Comparison of ENCODE assay signal across 8 mouse cellular contexts in the genomic region with DNA sequence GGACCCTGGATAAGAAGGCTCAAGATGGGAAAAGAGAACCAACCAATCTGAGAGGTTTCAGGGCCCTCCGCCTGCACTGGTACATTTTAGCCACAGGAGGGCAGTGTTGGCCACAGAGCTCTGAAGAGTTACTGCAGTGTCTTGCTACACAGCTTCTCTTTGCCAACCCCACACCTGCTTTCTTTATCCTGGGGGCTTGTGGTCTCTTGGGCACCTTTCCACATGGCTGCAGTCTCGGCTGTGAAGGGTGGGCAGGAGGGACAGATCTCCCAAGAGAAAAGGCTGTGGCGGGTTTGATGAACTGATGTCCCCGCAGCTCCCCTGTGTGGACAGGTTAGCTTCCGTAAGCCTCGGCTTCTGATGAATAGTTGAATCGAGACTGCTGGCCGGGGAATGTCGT. TPM values are rescaled to one million over a fixed set of nuclear protein-coding genes. Genes with fewer than 3 reads are reported as not detected.
A peak's percentile ranks its signal among the peaks of the same experiment; 100 is the strongest.
DNase-seq lines count a peak whose midpoint lies in the region; ATAC-seq and TF ChIP-seq lines count a peak whose summit lies in the region.

No protein-coding gene starts in this region.

- no peaks in the 10 kb centered on the region for H3K36me3 ChIP-seq in heart, embryonic 13.5 days
- H3K36me3 ChIP-seq in kidney, postnatal 0 days (ENCODE audit: insufficient read depth, low read length) = no peaks in the 10 kb centered on the region
- H3K36me3 ChIP-seq in liver, embryonic 11.5 days (ENCODE audit: control insufficient read depth, insufficient read depth, low read length) = no peaks in the 10 kb centered on the region
- H3K36me3 ChIP-seq in stomach, postnatal 0 days (ENCODE audit: control insufficient read depth, insufficient read depth, low read length) = no peaks in the 10 kb centered on the region

- peak; percentile 99 for TF ChIP-seq CTCF in kidney, postnatal 0 days (IDR thresholded peaks at IDR 0.05; ENCODE audit: low read depth)
- TF ChIP-seq CTCF in stomach, postnatal 0 days (IDR thresholded peaks at IDR 0.05; ENCODE audit: low read depth) = peak; percentile 98

- H3K9me3 ChIP-seq in heart, embryonic 13.5 days = no peaks in the 10 kb centered on the region
- H3K9me3 ChIP-seq in kidney, postnatal 0 days (replicated peaks; ENCODE audit: low read length) = no peaks in the 10 kb centered on the region
- no peaks in the 10 kb centered on the region for H3K9me3 ChIP-seq in liver, embryonic 11.5 days (ENCODE audit: control insufficient read depth, low read length)
- H3K9me3 ChIP-seq in stomach, postnatal 0 days (ENCODE audit: control insufficient read depth, low read length) = no peaks in the 10 kb centered on the region

- no peak overlapping the region; the same call in 1 of the 2 replicates for H3K9ac ChIP-seq in heart, embryonic 13.5 days
- no peak overlapping the region for H3K9ac ChIP-seq in kidney, postnatal 0 days (ENCODE audit: low read depth, low read length)
- H3K9ac ChIP-seq in liver, embryonic 11.5 days (ENCODE audit: low read depth, low read length) = no peak overlapping the region
- no peak overlapping the region for H3K9ac ChIP-seq in stomach, postnatal 0 days (ENCODE audit: low read length)

- H3K4me1 ChIP-seq in heart, embryonic 13.5 days = peaks cover 3% of the 10 kb centered on the region
- peaks cover 8% of the 10 kb centered on the region; the same call in 1 of the 2 replicates for H3K4me1 ChIP-seq in kidney, postnatal 0 days (replicated peaks; ENCODE audit: insufficient read depth, low read length)
- H3K4me1 ChIP-seq in liver, embryonic 11.5 days (replicated peaks; ENCODE audit: control insufficient read depth, insufficient read depth, low read length) = no peaks in the 10 kb centered on the region
- no peaks in the 10 kb centered on the region for H3K4me1 ChIP-seq in stomach, postnatal 0 days (replicated peaks; ENCODE audit: control insufficient read depth, insufficient read depth)

- TF ChIP-seq EP300 in stomach, postnatal 0 days (optimal IDR thresholded peaks at IDR 0.05) = no peak

- no peak overlapping the region for H3K27ac ChIP-seq in heart, embryonic 13.5 days (replicated peaks)
- H3K27ac ChIP-seq in kidney, postnatal 0 days = no peak overlapping the region
- H3K27ac ChIP-seq in liver, embryonic 11.5 days (ENCODE audit: low read depth, low read length) = no peak overlapping the region
- no peak overlapping the region for H3K27ac ChIP-seq in stomach, postnatal 0 days (replicated peaks)

- H3K4me3 ChIP-seq in heart, embryonic 13.5 days = no peak overlapping the region
- 0 out of 2 replicates have a peak overlapping the region, but pooled peaks have one; percentile 5 for H3K4me3 ChIP-seq in kidney, postnatal 0 days (replicated peaks; ENCODE audit: low read depth, low read length)
- 0 out of 2 replicates have a peak overlapping the region, but pooled peaks have one; percentile 5 for H3K4me3 ChIP-seq in liver, embryonic 11.5 days (ENCODE audit: low read depth, low read length)
- H3K4me3 ChIP-seq in stomach, postnatal 0 days (ENCODE audit: low read depth, low read length) = no peak overlapping the region

- peaks cover 10% of the 10 kb centered on the region for H3K27me3 ChIP-seq in heart, embryonic 13.5 days (replicated peaks)
- H3K27me3 ChIP-seq in kidney, postnatal 0 days (ENCODE audit: insufficient read depth, low read length) = no peaks in the 10 kb centered on the region
- no peaks in the 10 kb centered on the region for H3K27me3 ChIP-seq in liver, embryonic 11.5 days (replicated peaks; ENCODE audit: control insufficient read depth, insufficient read depth, low read length)
- no peaks in the 10 kb centered on the region for H3K27me3 ChIP-seq in stomach, postnatal 0 days (ENCODE audit: control insufficient read depth, insufficient read depth, low read length)

- ATAC-seq in erythroid progenitor cell, adult 5-6 weeks (replicated peaks; ENCODE audit: low FRiP score, poor library complexity, severe bottlenecking) = peak; percentile 81
- no peak for ATAC-seq in heart, embryonic 13.5 days (ENCODE audit: extremely low read depth, insufficient number of reproducible peaks, low FRiP score, low TSS enrichment)
- ATAC-seq in kidney, postnatal 0 days (replicated peaks; ENCODE audit: low FRiP score, low read depth) = peak; percentile 34; the same call in 1 of the 2 replicates
- ATAC-seq in liver, embryonic 11.5 days (replicated peaks; ENCODE audit: low FRiP score) = peak; percentile 56; the same call in 1 of the 2 replicates
- peak; percentile 58 for ATAC-seq in stomach, postnatal 0 days (ENCODE audit: low FRiP score, low TSS enrichment)

- H3K4me2 ChIP-seq in heart, embryonic 13.5 days = peak overlapping the region; percentile 50
- peak overlapping the region; percentile 43 for H3K4me2 ChIP-seq in kidney, postnatal 0 days (ENCODE audit: low read length)
- H3K4me2 ChIP-seq in liver, embryonic 11.5 days = no peak overlapping the region
- H3K4me2 ChIP-seq in stomach, postnatal 0 days (replicated peaks; ENCODE audit: low read depth) = peak overlapping the region; percentile 49

- 30% methylated on average over 9 of the region's 9 CpGs for WGBS in heart, embryonic 13.5 days
- 13% methylated on average over 9 of the region's 9 CpGs for WGBS in kidney, postnatal 0 days
- WGBS in liver, embryonic 11.5 days = 34% methylated on average over 9 of the region's 9 CpGs
- WGBS in stomach, postnatal 0 days = 12% methylated on average over 9 of the region's 9 CpGs

- peak; percentile 85 for DNase-seq in CD4-positive, CD25-positive, alpha-beta regulatory T cell, adult 2 months (ENCODE audit: low read depth, low spot score)
- DNase-seq in brain, adult 2 months (ENCODE audit: low read depth, low spot score) = peak; percentile 88
- peak; percentile 85 for DNase-seq in kidney, postnatal 0 days (ENCODE audit: low spot score)
- peak; percentile 73 for DNase-seq in liver, embryonic 11.5 days (ENCODE audit: low spot score)
- peak; percentile 90 for DNase-seq in neural tube, embryonic 10.5 days (ENCODE audit: extremely low spot score, low spot score)
- DNase-seq in stomach, postnatal 0 days (ENCODE audit: low spot score) = peak; percentile 83

RNA-seq across cellular contexts. Expression of a gene that starts 10.1 kb away (rescaled TPM):
- total RNA-seq in erythroid progenitor cell, adult 5-6 weeks (2015; ENCODE audit: low replicate concordance) = not detected in 2 replicates
- not detected in 2 replicates for total RNA-seq in erythroid progenitor cell, adult 5-6 weeks (2017; ENCODE audit: low replicate concordance)
- 0.14 TPM in 1 of 2 replicates, not detected in the other for polyA plus RNA-seq in heart, embryonic 13.5 days (2015; fragmentation: Nextera tagmentation; extraction: Ambion mirVana)
- polyA plus RNA-seq in kidney, postnatal 0 days (2015; fragmentation: Nextera tagmentation; extraction: Ambion mirVana) = not detected in 2 replicates
- 0.07 TPM in 1 of 2 replicates, not detected in the other for polyA plus RNA-seq in liver, embryonic 11.5 days (2014; fragmentation: Nextera tagmentation; extraction: Ambion mirVana)
- polyA plus RNA-seq in stomach, postnatal 0 days (2015; fragmentation: Nextera tagmentation; extraction: Ambion mirVana) = 0.11 TPM in 2 replicates

RNA-seq across cellular contexts. Expression of a gene that starts 18.9 kb away (rescaled TPM):
- total RNA-seq in erythroid progenitor cell, adult 5-6 weeks (2015; ENCODE audit: low replicate concordance) = 29.9 and 45.7 TPM in 2 replicates
- 21.7 and 30.0 TPM in 2 replicates for total RNA-seq in erythroid progenitor cell, adult 5-6 weeks (2017; ENCODE audit: low replicate concordance)
- 74.7 and 76.3 TPM in 2 replicates for polyA plus RNA-seq in heart, embryonic 13.5 days (2015; fragmentation: Nextera tagmentation; extraction: Ambion mirVana)
- polyA plus RNA-seq in kidney, postnatal 0 days (2015; fragmentation: Nextera tagmentation; extraction: Ambion mirVana) = 134 and 147 TPM in 2 replicates
- polyA plus RNA-seq in liver, embryonic 11.5 days (2014; fragmentation: Nextera tagmentation; extraction: Ambion mirVana) = 146 and 170 TPM in 2 replicates
- 107 and 112 TPM in 2 replicates for polyA plus RNA-seq in stomach, postnatal 0 days (2015; fragmentation: Nextera tagmentation; extraction: Ambion mirVana)

RNA-seq across cellular contexts. Expression of a gene that starts 21.3 kb away (rescaled TPM):
- total RNA-seq in erythroid progenitor cell, adult 5-6 weeks (2015; ENCODE audit: low replicate concordance) = not detected in 2 replicates
- total RNA-seq in erythroid progenitor cell, adult 5-6 weeks (2017; ENCODE audit: low replicate concordance) = 0.38 TPM in 1 of 2 replicates, not detected in the other
- 2.6 and 2.8 TPM in 2 replicates for polyA plus RNA-seq in heart, embryonic 13.5 days (2015; fragmentation: Nextera tagmentation; extraction: Ambion mirVana)
- polyA plus RNA-seq in kidney, postnatal 0 days (2015; fragmentation: Nextera tagmentation; extraction: Ambion mirVana) = 4.2 and 5.4 TPM in 2 replicates
- polyA plus RNA-seq in liver, embryonic 11.5 days (2014; fragmentation: Nextera tagmentation; extraction: Ambion mirVana) = 0.88 and 1.5 TPM in 2 replicates
- 3.0 and 3.5 TPM in 2 replicates for polyA plus RNA-seq in stomach, postnatal 0 days (2015; fragmentation: Nextera tagmentation; extraction: Ambion mirVana)

RNA-seq across cellular contexts. Expression of a gene that starts 36.2 kb away (rescaled TPM):
- total RNA-seq in erythroid progenitor cell, adult 5-6 weeks (2015; ENCODE audit: low replicate concordance) = 1.4 and 2.1 TPM in 2 replicates
- 5.3 TPM in 1 of 2 replicates, not detected in the other for total RNA-seq in erythroid progenitor cell, adult 5-6 weeks (2017; ENCODE audit: low replicate concordance)
- polyA plus RNA-seq in heart, embryonic 13.5 days (2015; fragmentation: Nextera tagmentation; extraction: Ambion mirVana) = 2.3 and 3.1 TPM in 2 replicates
- polyA plus RNA-seq in kidney, postnatal 0 days (2015; fragmentation: Nextera tagmentation; extraction: Ambion mirVana) = 3.1 and 3.4 TPM in 2 replicates
- polyA plus RNA-seq in liver, embryonic 11.5 days (2014; fragmentation: Nextera tagmentation; extraction: Ambion mirVana) = 2.3 and 2.8 TPM in 2 replicates
- 5.5 TPM in 2 replicates for polyA plus RNA-seq in stomach, postnatal 0 days (2015; fragmentation: Nextera tagmentation; extraction: Ambion mirVana)

RNA-seq across cellular contexts. Expression of a gene that starts 45.9 kb away (rescaled TPM):
- 0.36 and 5.4 TPM in 2 replicates for total RNA-seq in erythroid progenitor cell, adult 5-6 weeks (2015; ENCODE audit: low replicate concordance)
- not detected in 2 replicates for total RNA-seq in erythroid progenitor cell, adult 5-6 weeks (2017; ENCODE audit: low replicate concordance)
- polyA plus RNA-seq in heart, embryonic 13.5 days (2015; fragmentation: Nextera tagmentation; extraction: Ambion mirVana) = 7.5 and 8.7 TPM in 2 replicates
- polyA plus RNA-seq in kidney, postnatal 0 days (2015; fragmentation: Nextera tagmentation; extraction: Ambion mirVana) = 10.9 and 11.0 TPM in 2 replicates
- 8.7 and 8.9 TPM in 2 replicates for polyA plus RNA-seq in liver, embryonic 11.5 days (2014; fragmentation: Nextera tagmentation; extraction: Ambion mirVana)
- 4.3 and 4.8 TPM in 2 replicates for polyA plus RNA-seq in stomach, postnatal 0 days (2015; fragmentation: Nextera tagmentation; extraction: Ambion mirVana)

Comparison
In these comparisons a context has a peak if more than half of its experiments do, and no peak if none do; other contexts are left out.
1. H3K4me3 ChIP-seq: peak in kidney, postnatal 0 days (single experiment) and liver, embryonic 11.5 days (single experiment); none in heart, embryonic 13.5 days (single experiment) and stomach, postnatal 0 days (single experiment).
2. Peak in every context shown above with its lines, with median percentiles within 50 percentile points of each other: DNase-seq.